Mouse (Mus musculus) hindbrain, embryonic 13.5 days (tissue): ENCODE data around the gene Ugt8a. TPM values are rescaled to one million over a fixed set of nuclear protein-coding genes. Genes with fewer than 3 reads are reported as not detected.

ENCODE experiments used
- ATAC-seq: fragments of 200-750 bp; cut with Nextera tagmentation; 2 replicates; pipeline ENCODE4 v1.8.0; 2017; ENCODE audit warnings: moderate TSS enrichment; ENCODE audit not compliant: low FRiP score
- H3K27ac ChIP-seq: fragments of 300-500 bp; sonication (generic); 2 replicates; pipeline ENCODE4 v1.5.1; 2015; ENCODE audit warnings: inconsistent platforms, mild to moderate bottlenecking, moderate library complexity
- H3K27me3 ChIP-seq: fragments of 300-500 bp; sonication (generic); 2 replicates; pipeline ENCODE4 v1.6.1; 2015; ENCODE audit warnings: mild to moderate bottlenecking, inconsistent platforms
- H3K36me3 ChIP-seq: fragments of 300-500 bp; sonication (generic); 2 replicates; pipeline ENCODE4 v1.6.1; 2015; ENCODE audit warnings: mild to moderate bottlenecking, inconsistent platforms
- H3K4me1 ChIP-seq: fragments of 300-500 bp; sonication (generic); replicated peaks from 2 replicates; pipeline ENCODE4 v1.6.1; 2015; ENCODE audit warnings: inconsistent platforms
- H3K4me2 ChIP-seq: fragments of 300-500 bp; sonication (generic); 2 replicates; pipeline ENCODE4 v1.6.1; 2015; ENCODE audit warnings: inconsistent platforms, mild to moderate bottlenecking, moderate library complexity
- H3K4me3 ChIP-seq: fragments of 300-500 bp; sonication (generic); 2 replicates; pipeline ENCODE4 v1.5.1; 2015; ENCODE audit warnings: mild to moderate bottlenecking, inconsistent platforms
- H3K9ac ChIP-seq: fragments of 300-500 bp; sonication (generic); 2 replicates; pipeline ENCODE4 v1.6.1; 2015; ENCODE audit warnings: mild to moderate bottlenecking, inconsistent platforms
- H3K9me3 ChIP-seq: fragments of 300-500 bp; sonication (generic); 2 replicates; pipeline ENCODE4 v1.6.1; 2016; ENCODE audit warnings: inconsistent platforms
- WGBS: fragments of 180-500 bp; shearing (Covaris S2); methylation state at CpG from one replicate; pipeline ENCODE4 v1.1.7; 2015; 5-methylcytosine and 5-hydroxymethylcytosine counted together
- polyA plus RNA-seq: library from polyadenylated mRNA; unstranded; fragments of >200 nt; fragmentation: Nextera tagmentation; extraction: Ambion mirVana; gene quantifications from 2 replicates; pipeline ENCODE4 v1.2.1, GENCODE M21; 2015

The Ugt8a gene
- polyA plus RNA-seq, result 3.5 and 3.9 TPM in 2 replicates

- no peaks in the 10 kb centered on the region for H3K9me3 ChIP-seq
- peak within 1 kb of the TSS; percentile 80 for H3K9ac ChIP-seq
- peaks cover 7% of the 10 kb centered on the region for H3K27me3 ChIP-seq
- ATAC-seq, result peak; percentile 94
- peak within 1 kb of the TSS; percentile 72 for H3K4me3 ChIP-seq
- peak within 1 kb of the TSS; percentile 30; the same call in 1 of the 2 replicates for H3K27ac ChIP-seq
- peak within 1 kb of the TSS; percentile 91 for H3K4me2 ChIP-seq
- H3K36me3 ChIP-seq, result no peaks in the 10 kb centered on the region
- under 1% methylated on average over 65 of the region's 85 CpGs for WGBS
- H3K4me1 ChIP-seq, result peaks cover 8% of the 10 kb centered on the region
Observed at GRCm38 (mm10) chr3:125938092-125938755, at the start of gene Ugt8a. Gene Ugt8a, minus strand, starts transcription at chr3:125938619.

GRCm38 (mm10) chr3:125986639-125987038 lies 48.2 kb upstream of the Ugt8a start:
- H3K27me3 ChIP-seq, result no peaks in the 10 kb centered on the region
- no peak overlapping the region for H3K4me3 ChIP-seq
- H3K36me3 ChIP-seq, result no peaks in the 10 kb centered on the region
- no peak overlapping the region for H3K27ac ChIP-seq
- no peak overlapping the region for H3K9ac ChIP-seq
- H3K4me2 ChIP-seq, result no peak overlapping the region
- H3K9me3 ChIP-seq, result no peaks in the 10 kb centered on the region
- ATAC-seq, result no peak
- H3K4me1 ChIP-seq, result no peaks in the 10 kb centered on the region

GRCm38 (mm10) chr3:125983707-125984420 lies 45.4 kb upstream of the Ugt8a start:
- Histone ChIP-seq H3K9ac (no peak overlapping the region), H3K4me2 (no peak overlapping the region), H3K27me3 (no peaks in the 10 kb centered on the region), H3K4me1 (no peaks in the 10 kb centered on the region), H3K4me3 (no peak overlapping the region), H3K27ac (no peak overlapping the region), H3K9me3 (no peaks in the 10 kb centered on the region), H3K36me3 (no peaks in the 10 kb centered on the region)
- 91% methylated on average over 2 of the region's 2 CpGs for WGBS
- no peak for ATAC-seq

DNA sequence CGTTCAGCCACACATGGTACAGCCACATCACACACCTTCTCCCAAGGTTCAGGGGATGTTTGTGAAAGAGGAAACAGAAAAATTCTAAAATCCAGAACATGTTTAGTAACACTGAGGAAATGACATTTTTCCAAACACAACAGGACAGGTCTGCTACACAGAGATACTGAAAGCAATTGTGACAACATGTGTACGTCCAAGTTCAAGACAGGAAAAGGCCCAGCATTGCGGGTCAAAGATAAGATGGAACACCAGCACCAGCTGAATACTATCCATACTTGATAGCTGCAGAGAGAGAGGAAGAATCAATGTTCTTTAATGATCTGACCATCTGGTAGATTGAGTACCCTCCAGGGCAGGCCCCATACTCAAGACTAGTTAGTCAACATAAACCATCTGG lies 41.1 kb upstream of the Ugt8a start:
- Histone ChIP-seq H3K4me2 (no peak overlapping the region), H3K27me3 (no peaks in the 10 kb centered on the region), H3K9me3 (no peaks in the 10 kb centered on the region), H3K4me1 (no peaks in the 10 kb centered on the region), H3K4me3 (no peak overlapping the region), H3K27ac (no peak overlapping the region), H3K36me3 (no peaks in the 10 kb centered on the region), H3K9ac (no peak overlapping the region)
- WGBS, result 88% methylated on average over 3 of the region's 3 CpGs
- ATAC-seq, result no peak

DNA sequence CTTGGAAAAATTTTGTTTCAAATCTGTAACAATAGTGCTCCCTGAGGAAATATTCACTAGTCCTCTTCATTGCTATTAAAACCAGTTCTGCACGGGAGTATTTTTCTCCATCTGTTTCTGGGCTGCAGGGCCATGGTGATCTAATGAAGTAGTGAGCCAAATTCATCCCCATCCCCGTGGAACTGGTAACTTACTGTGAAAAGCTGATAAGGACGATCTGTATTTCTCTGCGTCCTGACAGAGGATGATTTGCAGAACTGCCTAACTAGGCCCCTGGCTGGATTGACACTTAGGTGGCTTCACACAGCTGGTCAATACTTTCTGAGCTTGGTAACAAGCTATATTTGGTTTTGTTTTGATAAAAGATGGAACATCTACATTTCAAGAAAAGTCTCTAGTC lies 37.5 kb upstream of the Ugt8a start:
- H3K9me3 ChIP-seq, result no peaks in the 10 kb centered on the region
- whole genome bisulfite sequencing, result 71% methylated on average over 4 of the region's 4 CpGs
- H3K27ac ChIP-seq, result no peak overlapping the region
- no peak overlapping the region for H3K9ac ChIP-seq
- H3K27me3 ChIP-seq, result no peaks in the 10 kb centered on the region
- H3K4me1 ChIP-seq, result no peaks in the 10 kb centered on the region
- no peak for ATAC-seq
- H3K4me2 ChIP-seq, result no peak overlapping the region
- H3K36me3 ChIP-seq, result no peaks in the 10 kb centered on the region
- H3K4me3 ChIP-seq, result no peak overlapping the region

- Histone ChIP-seq H3K9ac (no peak overlapping the region), H3K4me3 (no peak overlapping the region), H3K36me3 (no peaks in the 10 kb centered on the region), H3K9me3 (no peaks in the 10 kb centered on the region), H3K27me3 (no peaks in the 10 kb centered on the region), H3K4me1 (no peaks in the 10 kb centered on the region), H3K27ac (no peak overlapping the region), H3K4me2 (no peak overlapping the region)
- WGBS, result 47% methylated on average over 4 of the region's 4 CpGs
- ATAC-seq, result no peak
Observed at GRCm38 (mm10) chr3:125969458-125969857, 31.0 kb upstream of the Ugt8a start.

GRCm38 (mm10) chr3:125956196-125956885 lies 17.9 kb upstream of the Ugt8a start:
- no peaks in the 10 kb centered on the region for H3K9me3 ChIP-seq
- H3K27ac ChIP-seq, result no peak overlapping the region
- H3K4me1 ChIP-seq, result no peaks in the 10 kb centered on the region
- no peak overlapping the region for H3K4me2 ChIP-seq
- no peak overlapping the region for H3K9ac ChIP-seq
- no peak for ATAC-seq
- no peak overlapping the region for H3K4me3 ChIP-seq
- no peaks in the 10 kb centered on the region for H3K36me3 ChIP-seq
- 61% methylated on average over 3 of the region's 3 CpGs for WGBS
- no peaks in the 10 kb centered on the region for H3K27me3 ChIP-seq

DNA sequence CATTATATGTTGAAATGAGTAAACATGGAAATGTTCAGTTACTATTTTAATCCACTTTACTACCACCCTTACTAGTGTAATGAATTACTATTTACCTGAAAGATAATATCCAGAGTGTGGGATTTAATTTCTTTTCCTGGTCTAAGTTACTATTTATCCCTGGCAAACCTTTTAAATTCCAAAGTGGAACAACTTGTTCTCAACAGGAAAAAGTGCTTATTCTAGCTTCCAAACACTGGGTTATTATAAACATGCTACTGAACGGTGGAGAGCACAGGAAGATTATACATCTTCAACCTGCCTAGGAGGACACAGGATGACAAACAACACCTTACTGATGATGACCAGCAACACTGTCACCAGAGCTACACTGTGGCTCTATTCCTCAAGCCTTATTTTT lies 16.5 kb upstream of the Ugt8a start:
- Histone ChIP-seq H3K27ac (no peak overlapping the region), H3K9me3 (no peaks in the 10 kb centered on the region), H3K36me3 (no peaks in the 10 kb centered on the region), H3K4me3 (no peak overlapping the region), H3K4me2 (no peak overlapping the region), H3K4me1 (no peaks in the 10 kb centered on the region), H3K9ac (no peak overlapping the region), H3K27me3 (no peaks in the 10 kb centered on the region)
- no peak for ATAC-seq
- 83% methylated on average over 1 of the region's 1 CpGs for WGBS

- Histone ChIP-seq H3K4me1 (peaks cover 8% of the 10 kb centered on the region), H3K4me2 (no peak overlapping the region), H3K27me3 (peaks cover 7% of the 10 kb centered on the region), H3K4me3 (no peak overlapping the region), H3K27ac (no peak overlapping the region), H3K9me3 (no peaks in the 10 kb centered on the region), H3K36me3 (no peaks in the 10 kb centered on the region), H3K9ac (no peak overlapping the region)
- WGBS, result 80% methylated on average over 3 of the region's 3 CpGs
- ATAC-seq, result no peak
Observed at GRCm38 (mm10) chr3:125940811-125941210, 2.4 kb upstream of the Ugt8a start.

DNA sequence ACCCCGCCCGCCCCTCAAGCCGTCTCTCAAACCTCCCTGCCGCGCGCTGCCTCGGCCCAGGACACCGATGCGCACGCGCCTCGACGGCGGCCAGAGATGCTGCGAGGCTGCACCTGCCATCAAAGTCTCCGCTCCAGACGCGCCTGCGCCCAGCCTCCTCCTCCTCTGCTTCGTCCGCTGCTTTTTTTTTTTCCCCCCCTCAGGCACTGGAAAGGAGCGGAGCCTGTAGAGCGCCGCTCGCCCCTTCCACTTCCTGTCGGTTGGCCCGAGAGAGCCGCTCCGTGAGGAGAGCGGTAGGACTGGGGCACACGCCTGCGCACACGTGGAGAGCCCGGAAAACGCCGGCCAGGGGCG lies 314 bp upstream of the Ugt8a start:
- H3K4me1 ChIP-seq, result peaks cover 8% of the 10 kb centered on the region
- H3K27ac ChIP-seq, result 0 out of 2 replicates have a peak overlapping the region, but pooled peaks have one; percentile 30
- no peaks in the 10 kb centered on the region for H3K36me3 ChIP-seq
- peak; percentile 91 for ATAC-seq
- WGBS, result under 1% methylated on average over 36 of the region's 37 CpGs
- H3K9me3 ChIP-seq, result no peaks in the 10 kb centered on the region
- H3K9ac ChIP-seq, result peak overlapping the region; percentile 80
- peak overlapping the region; percentile 72 for H3K4me3 ChIP-seq
- H3K27me3 ChIP-seq, result peaks cover 7% of the 10 kb centered on the region
- peak overlapping the region; percentile 91 for H3K4me2 ChIP-seq

DNA sequence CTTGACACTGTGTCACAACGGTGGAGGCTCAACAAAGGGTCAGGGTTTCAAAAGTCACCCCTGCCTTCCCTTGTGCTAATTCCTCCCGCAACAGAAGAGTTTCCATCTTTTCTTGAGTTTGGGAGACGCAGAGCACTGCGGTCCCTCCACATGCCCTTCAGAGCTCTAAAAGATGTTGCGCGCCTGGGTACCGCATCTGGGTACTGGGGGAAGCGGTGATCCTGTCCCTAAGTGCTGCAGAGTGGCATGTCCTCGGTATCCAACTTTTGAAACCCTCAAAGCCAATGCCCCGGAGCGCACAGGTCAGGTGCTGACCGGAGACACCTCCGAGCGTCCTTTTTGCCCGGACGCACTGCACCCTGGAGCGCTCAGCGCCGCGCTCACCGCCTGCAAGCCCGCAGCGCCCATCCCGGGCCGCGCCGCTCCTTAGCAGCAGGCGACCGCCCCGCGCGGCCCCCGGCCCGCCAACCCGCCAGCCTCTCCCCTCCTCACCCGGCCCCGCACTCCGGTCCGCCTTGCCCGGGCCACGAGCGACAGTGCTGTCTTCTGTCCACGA lies 805 bp downstream of the Ugt8a start:
- peaks cover 7% of the 10 kb centered on the region for H3K27me3 ChIP-seq
- H3K9me3 ChIP-seq, result no peaks in the 10 kb centered on the region
- peak; percentile 67; the same call in 1 of the 2 replicates for ATAC-seq
- peak overlapping the region; percentile 72 for H3K4me3 ChIP-seq
- H3K27ac ChIP-seq, result peak overlapping the region; percentile 30; the same call in 1 of the 2 replicates
- H3K36me3 ChIP-seq, result no peaks in the 10 kb centered on the region
- peaks cover 8% of the 10 kb centered on the region for H3K4me1 ChIP-seq
- H3K9ac ChIP-seq, result peak overlapping the region; percentile 80
- peak overlapping the region; percentile 91 for H3K4me2 ChIP-seq
- 1% methylated on average over 43 of the region's 43 CpGs for WGBS

- H3K4me2 ChIP-seq, result no peak overlapping the region
- no peak overlapping the region for H3K27ac ChIP-seq
- H3K36me3 ChIP-seq, result no peaks in the 10 kb centered on the region
- ATAC-seq, result no peak
- H3K9ac ChIP-seq, result no peak overlapping the region
- peaks cover 7% of the 10 kb centered on the region for H3K27me3 ChIP-seq
- peaks cover 8% of the 10 kb centered on the region for H3K4me1 ChIP-seq
- no peak overlapping the region for H3K4me3 ChIP-seq
- H3K9me3 ChIP-seq, result no peaks in the 10 kb centered on the region
Observed at GRCm38 (mm10) chr3:125935796-125936195, 2.6 kb downstream of the Ugt8a start.
